Mouse (Mus musculus): ENCODE data around the gene Srcap. TPM values are rescaled to one million over a fixed set of nuclear protein-coding genes. Genes with fewer than 3 reads are reported as not detected.

Gene Srcap
- polyA plus RNA-seq, 1 experiment from 2014 or later: 51.5 TPM

- Histone ChIP-seq H3K27me3 (replicated peaks; ENCODE audit: control insufficient read depth, insufficient read depth, low read length) (no peaks in the 10 kb centered on the region), H3K36me3 (ENCODE audit: control insufficient read depth, insufficient read depth) (peaks cover 19% of the 10 kb centered on the region), H3K27ac (ENCODE audit: low read length) (no peak overlapping the region), H3K9ac (replicated peaks; ENCODE audit: low read depth, low read length) (no peak overlapping the region), H3K9me3 (ENCODE audit: control insufficient read depth, low read length) (no peaks in the 10 kb centered on the region), H3K4me3 (replicated peaks; ENCODE audit: low read length) (no peak overlapping the region), H3K4me2 (ENCODE audit: low read length) (no peak overlapping the region), H3K4me1 (replicated peaks; ENCODE audit: control insufficient read depth, insufficient read depth, low read length) (peaks cover 24% of the 10 kb centered on the region)
- WGBS: 69% methylated on average over 6 of the region's 6 CpGs
- ATAC-seq: no peak
These were observed 37.3 kb upstream of the Srcap start for GRCm38 (mm10) chr7:127474378-127475070.

- Histone ChIP-seq H3K9ac (replicated peaks; ENCODE audit: low read depth, low read length) (no peak overlapping the region), H3K27me3 (replicated peaks; ENCODE audit: control insufficient read depth, insufficient read depth, low read length) (no peaks in the 10 kb centered on the region), H3K4me2 (ENCODE audit: low read length) (no peak overlapping the region), H3K4me3 (replicated peaks; ENCODE audit: low read length) (no peak overlapping the region), H3K27ac (ENCODE audit: low read length) (no peak overlapping the region), H3K36me3 (ENCODE audit: control insufficient read depth, insufficient read depth) (peaks cover 19% of the 10 kb centered on the region), H3K4me1 (replicated peaks; ENCODE audit: control insufficient read depth, insufficient read depth, low read length) (peaks cover 25% of the 10 kb centered on the region), H3K9me3 (ENCODE audit: control insufficient read depth, low read length) (no peaks in the 10 kb centered on the region)
- ATAC-seq: no peak
- 94% methylated on average over 11 of the region's 11 CpGs for WGBS
These were observed 36.5 kb upstream of the Srcap start for GRCm38 (mm10) chr7:127475186-127475740.

GRCm38 (mm10) chr7:127476336-127476735, 35.4 kb upstream of the Srcap start:
- peaks cover 32% of the 10 kb centered on the region for H3K4me1 ChIP-seq (replicated peaks; ENCODE audit: control insufficient read depth, insufficient read depth, low read length)
- H3K4me3 ChIP-seq (replicated peaks; ENCODE audit: low read length): no peak overlapping the region
- no peak overlapping the region for H3K9ac ChIP-seq (replicated peaks; ENCODE audit: low read depth, low read length)
- no peak overlapping the region for H3K27ac ChIP-seq (ENCODE audit: low read length)
- no peak overlapping the region for H3K4me2 ChIP-seq (ENCODE audit: low read length)
- whole genome bisulfite sequencing: 92% methylated on average over 11 of the region's 11 CpGs
- ATAC-seq: no peak
- H3K27me3 ChIP-seq (replicated peaks; ENCODE audit: control insufficient read depth, insufficient read depth, low read length): no peaks in the 10 kb centered on the region
- no peaks in the 10 kb centered on the region for H3K9me3 ChIP-seq (ENCODE audit: control insufficient read depth, low read length)
- peaks cover 21% of the 10 kb centered on the region for H3K36me3 ChIP-seq (ENCODE audit: control insufficient read depth, insufficient read depth)

- no peak overlapping the region for H3K9ac ChIP-seq (replicated peaks; ENCODE audit: low read depth, low read length)
- WGBS: 78% methylated on average over 4 of the region's 4 CpGs
- H3K27ac ChIP-seq (ENCODE audit: low read length): peak overlapping the region; percentile 97
- H3K4me1 ChIP-seq (replicated peaks; ENCODE audit: control insufficient read depth, insufficient read depth, low read length): peaks cover 32% of the 10 kb centered on the region
- H3K4me3 ChIP-seq (replicated peaks; ENCODE audit: low read length): peak overlapping the region; percentile 88; the same call in 1 of the 2 replicates
- ATAC-seq: no peak
- peaks cover 21% of the 10 kb centered on the region for H3K36me3 ChIP-seq (ENCODE audit: control insufficient read depth, insufficient read depth)
- H3K4me2 ChIP-seq (ENCODE audit: low read length): peak overlapping the region; percentile 74
- no peaks in the 10 kb centered on the region for H3K27me3 ChIP-seq (replicated peaks; ENCODE audit: control insufficient read depth, insufficient read depth, low read length)
- no peaks in the 10 kb centered on the region for H3K9me3 ChIP-seq (ENCODE audit: control insufficient read depth, low read length)
These were observed 34.9 kb upstream of the Srcap start for GRCm38 (mm10) chr7:127476855-127477254.

GRCm38 (mm10) chr7:127477687-127478634, 33.8 kb upstream of the Srcap start:
- H3K27me3 ChIP-seq (replicated peaks; ENCODE audit: control insufficient read depth, insufficient read depth, low read length): no peaks in the 10 kb centered on the region
- H3K9me3 ChIP-seq (ENCODE audit: control insufficient read depth, low read length): no peaks in the 10 kb centered on the region
- H3K27ac ChIP-seq (ENCODE audit: low read length): peak overlapping the region; percentile 97
- under 1% methylated on average over 50 of the region's 50 CpGs for WGBS
- peak overlapping the region; percentile 93 for H3K4me2 ChIP-seq (ENCODE audit: low read length)
- peak; percentile 91 for ATAC-seq
- H3K4me3 ChIP-seq (replicated peaks; ENCODE audit: low read length): peak overlapping the region; percentile 88
- H3K4me1 ChIP-seq (replicated peaks; ENCODE audit: control insufficient read depth, insufficient read depth, low read length): peaks cover 24% of the 10 kb centered on the region
- peak overlapping the region; percentile 85 for H3K9ac ChIP-seq (replicated peaks; ENCODE audit: low read depth, low read length)
- H3K36me3 ChIP-seq (ENCODE audit: control insufficient read depth, insufficient read depth): peaks cover 22% of the 10 kb centered on the region

- WGBS: under 1% methylated on average over 60 of the region's 62 CpGs
- Histone ChIP-seq H3K9me3 (ENCODE audit: control insufficient read depth, low read length) (no peaks in the 10 kb centered on the region), H3K36me3 (ENCODE audit: control insufficient read depth, insufficient read depth) (peaks cover 24% of the 10 kb centered on the region), H3K4me1 (replicated peaks; ENCODE audit: control insufficient read depth, insufficient read depth, low read length) (peaks cover 24% of the 10 kb centered on the region), H3K4me3 (replicated peaks; ENCODE audit: low read length) (peak within 1 kb of the TSS; percentile 88), H3K4me2 (ENCODE audit: low read length) (peak within 1 kb of the TSS; percentile 93), H3K27ac (ENCODE audit: low read length) (peak within 1 kb of the TSS; percentile 97), H3K27me3 (replicated peaks; ENCODE audit: control insufficient read depth, insufficient read depth, low read length) (no peaks in the 10 kb centered on the region), H3K9ac (replicated peaks; ENCODE audit: low read depth, low read length) (peak within 1 kb of the TSS; percentile 85)
- peak; percentile 77 for ATAC-seq
These were observed 33.0 kb upstream of the Srcap start, which contains the start of gene Fbrs for GRCm38 (mm10) chr7:127478635-127479317. Gene Fbrs, plus strand, starts transcription at chr7:127479199.

- ATAC-seq: no peak
- H3K4me3 ChIP-seq (replicated peaks; ENCODE audit: low read length): peak overlapping the region; percentile 88
- peak overlapping the region; percentile 97 for H3K27ac ChIP-seq (ENCODE audit: low read length)
- H3K27me3 ChIP-seq (replicated peaks; ENCODE audit: control insufficient read depth, insufficient read depth, low read length): no peaks in the 10 kb centered on the region
- no peaks in the 10 kb centered on the region for H3K9me3 ChIP-seq (ENCODE audit: control insufficient read depth, low read length)
- H3K36me3 ChIP-seq (ENCODE audit: control insufficient read depth, insufficient read depth): peaks cover 22% of the 10 kb centered on the region
- peak overlapping the region; percentile 93 for H3K4me2 ChIP-seq (ENCODE audit: low read length)
- peaks cover 24% of the 10 kb centered on the region for H3K4me1 ChIP-seq (replicated peaks; ENCODE audit: control insufficient read depth, insufficient read depth, low read length)
- peak overlapping the region; percentile 85 for H3K9ac ChIP-seq (replicated peaks; ENCODE audit: low read depth, low read length)
- WGBS: 6% methylated on average over 37 of the region's 48 CpGs
These were observed 32.2 kb upstream of the Srcap start for GRCm38 (mm10) chr7:127479318-127480225.

- H3K4me1 ChIP-seq (replicated peaks; ENCODE audit: control insufficient read depth, insufficient read depth, low read length): peaks cover 24% of the 10 kb centered on the region
- H3K36me3 ChIP-seq (ENCODE audit: control insufficient read depth, insufficient read depth): peaks cover 15% of the 10 kb centered on the region
- peak overlapping the region; percentile 88 for H3K4me3 ChIP-seq (replicated peaks; ENCODE audit: low read length)
- H3K9me3 ChIP-seq (ENCODE audit: control insufficient read depth, low read length): no peaks in the 10 kb centered on the region
- H3K27me3 ChIP-seq (replicated peaks; ENCODE audit: control insufficient read depth, insufficient read depth, low read length): no peaks in the 10 kb centered on the region
- 67% methylated on average over 2 of the region's 2 CpGs for WGBS
- ATAC-seq: no peak
- peak overlapping the region; percentile 93 for H3K4me2 ChIP-seq (ENCODE audit: low read length)
- H3K27ac ChIP-seq (ENCODE audit: low read length): no peak overlapping the region
- H3K9ac ChIP-seq (replicated peaks; ENCODE audit: low read depth, low read length): peak overlapping the region; percentile 85
These were observed 31.5 kb upstream of the Srcap start for GRCm38 (mm10) chr7:127480321-127480720.

Measured in forebrain, embryonic 16.5 days (tissue).